Mouse (Mus musculus): ENCODE measurements around the gene Vapb. TPM values are rescaled to one million over a fixed set of nuclear protein-coding genes. Genes with fewer than 3 reads are reported as not detected.

Gene Vapb
- total RNA-seq, 2 experiments from 2014 or later, result 110 to 118 TPM

DNA sequence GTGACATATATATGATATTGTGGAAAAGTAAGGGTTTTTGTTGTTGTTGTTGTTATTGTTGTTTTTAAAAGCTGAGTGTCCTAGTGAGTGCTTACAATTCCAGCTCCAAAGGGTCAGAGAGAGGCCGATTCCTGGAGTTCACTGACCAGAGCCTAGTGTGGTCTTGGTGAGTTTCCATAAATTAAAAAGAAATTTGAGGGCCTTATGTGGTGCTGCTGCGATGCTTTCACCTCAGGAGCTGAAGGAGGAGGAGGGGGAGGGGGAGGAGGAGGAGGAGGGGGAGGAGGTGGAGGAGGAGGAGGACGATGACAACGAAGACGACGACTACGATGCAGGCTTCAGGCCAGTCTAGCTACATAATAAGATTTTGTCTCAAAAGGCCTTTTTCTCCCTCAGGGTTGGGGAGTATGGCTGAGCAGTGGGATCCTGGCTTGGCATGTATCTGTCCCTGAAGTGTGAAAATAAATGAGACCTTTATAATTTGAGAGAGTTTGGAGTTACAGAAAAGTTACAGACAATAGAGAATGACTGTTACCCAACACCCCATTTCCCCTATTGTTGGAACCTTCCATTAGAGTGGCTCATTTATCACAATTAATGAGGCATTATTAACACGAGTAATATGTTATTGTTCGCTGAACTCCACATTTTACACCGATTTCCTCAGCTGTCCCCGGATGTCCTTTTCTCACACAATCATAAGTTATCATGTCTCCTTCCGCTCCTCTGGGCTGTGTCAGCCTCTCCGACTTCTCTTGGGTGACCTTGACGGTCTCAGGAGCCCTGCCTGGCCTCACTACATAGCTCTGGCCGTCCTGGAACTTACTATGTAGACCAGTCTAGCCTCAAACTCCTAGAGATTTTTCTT is 12.1 kb upstream of the Vapb start:
- intact Hi-C loops (cut with DNase I), result no loop called here
- DNase-seq (ENCODE audit: extremely low spot score in 1 of 2, low spot score in 2 of 2), result no peak

DNA sequence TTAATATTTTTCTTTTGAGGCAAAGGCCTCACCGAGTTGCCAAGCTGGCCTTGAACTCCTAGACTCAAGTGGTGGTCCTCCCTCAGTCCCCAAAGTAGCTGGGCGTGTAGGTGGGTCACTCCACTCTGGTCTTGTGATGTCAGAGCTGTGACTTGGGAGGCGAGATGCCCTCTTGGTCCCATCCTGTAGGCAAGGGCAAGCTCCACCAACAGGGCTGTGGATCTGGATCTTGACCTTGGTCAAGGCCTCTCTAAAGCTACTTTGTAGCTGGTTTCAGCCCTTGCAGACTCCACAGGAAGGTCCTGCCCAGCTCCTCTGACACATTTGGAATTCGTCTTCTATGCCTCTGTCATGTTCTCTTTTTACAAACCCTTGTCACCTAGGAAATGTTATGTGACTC is 11.5 kb upstream of the Vapb start:
- no peak for DNase-seq (ENCODE audit: extremely low spot score in 1 of 2, low spot score in 2 of 2)
- intact Hi-C loops (cut with DNase I), result no loop called here

- intact Hi-C loops (cut with DNase I), result loop anchor here (10.0 kb wide), 1 partner anchor 146 kb away; no protein-coding TSS in a partner anchor
- DNase-seq (ENCODE audit: extremely low spot score in 1 of 2, low spot score in 2 of 2), result peak in 1 of 2 experiments; percentile 31
Observed at GRCm38 (mm10) chr2:173730444-173730966, 6.8 kb upstream of the Vapb start.

DNA sequence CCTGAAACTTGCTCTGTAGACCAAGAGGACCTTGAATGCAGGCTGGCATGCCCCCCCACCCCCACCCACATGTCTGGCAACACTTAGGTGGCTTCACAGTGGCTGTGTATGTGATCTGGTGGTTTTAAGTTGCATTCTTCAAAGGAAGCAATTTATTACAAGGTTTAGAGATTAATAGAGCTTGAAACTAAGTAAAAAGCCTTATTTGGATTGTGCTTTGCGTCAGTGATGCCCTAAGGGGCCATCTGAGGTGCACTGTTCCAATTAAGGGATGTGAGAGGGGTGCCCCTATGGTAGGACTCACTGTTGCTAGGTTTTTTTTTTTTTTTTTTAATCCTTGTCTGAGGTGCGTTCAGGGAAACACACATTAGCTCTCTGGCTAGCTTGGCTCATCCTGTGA is 2.9 kb upstream of the Vapb start:
- intact Hi-C loops (cut with DNase I), result loop anchor here (10.0 kb wide), 1 partner anchor 150 kb away; no protein-coding TSS in a partner anchor
- no peak for DNase-seq (ENCODE audit: extremely low spot score in 1 of 2, low spot score in 2 of 2)

DNA sequence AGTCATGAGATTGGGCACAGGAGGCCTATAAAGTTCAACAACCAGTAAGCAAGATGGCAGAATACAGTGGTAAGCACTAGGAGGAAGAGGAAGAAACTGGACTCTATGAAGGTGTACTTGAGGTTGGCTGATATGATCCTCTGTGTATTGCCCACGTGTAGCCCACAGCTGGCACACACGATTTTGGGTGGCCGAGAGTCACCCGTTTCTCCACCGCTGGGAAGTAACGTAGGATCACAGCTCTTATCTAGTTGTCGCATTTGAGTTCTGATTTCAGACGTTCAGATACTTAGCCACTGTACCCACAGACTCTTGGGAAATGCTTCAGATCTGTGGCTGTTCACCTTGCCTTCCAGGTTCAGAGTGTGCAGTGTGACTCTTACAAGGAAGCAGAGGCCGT is 921 bp downstream of the Vapb start:
- no peak for DNase-seq (ENCODE audit: extremely low spot score in 1 of 2, low spot score in 2 of 2)
- intact Hi-C loops (cut with DNase I), result loop anchor here (10.0 kb wide), 1 partner anchor 153 kb away; no protein-coding TSS in a partner anchor

DNA sequence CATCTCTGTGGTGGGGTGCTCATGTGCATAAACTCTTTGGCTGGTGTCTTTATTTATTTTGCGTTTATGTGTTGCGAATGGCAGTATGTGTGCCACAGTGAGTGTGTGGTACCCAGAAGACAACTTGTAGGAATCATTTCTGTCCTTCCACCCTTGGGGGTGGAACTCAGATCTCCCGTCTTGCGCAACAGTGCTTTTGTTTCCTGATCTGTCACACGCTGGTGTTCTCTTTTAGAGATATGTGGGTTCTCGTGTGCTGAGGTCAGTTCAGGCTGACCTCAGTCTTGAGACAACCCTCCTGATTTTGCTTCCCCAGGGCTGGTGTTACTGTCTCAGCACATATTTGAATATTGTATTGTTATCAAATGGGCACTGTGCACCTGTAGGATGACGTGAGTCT is 1.8 kb downstream of the Vapb start:
- intact Hi-C loops (cut with DNase I), result loop anchor here (10.0 kb wide), 1 partner anchor 154 kb away; no protein-coding TSS in a partner anchor

DNA sequence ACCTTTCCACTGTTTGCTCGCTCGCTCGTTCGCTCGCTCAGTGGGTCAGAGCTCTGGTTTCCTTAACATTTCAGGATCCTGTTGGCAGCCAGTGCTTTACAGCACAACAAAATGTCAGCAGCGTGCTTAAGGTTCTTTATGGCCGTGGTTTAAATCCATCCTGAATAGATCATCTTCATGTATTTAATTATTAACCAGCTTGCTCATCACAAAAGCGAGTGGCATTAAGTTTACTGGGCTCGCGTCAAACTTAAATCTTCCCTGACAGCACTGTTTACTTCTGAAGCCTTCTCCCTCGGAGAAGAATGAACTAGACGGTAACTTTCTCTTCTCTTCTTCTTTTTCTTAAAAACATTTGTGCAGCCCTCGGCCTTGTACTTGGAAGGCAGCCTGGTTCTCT is 4.8 kb downstream of the Vapb start:
- intact Hi-C loops (cut with DNase I), result no loop called here

More for the DNA sequence above, 1.8 kb downstream of the Vapb start:
- DNase-seq (ENCODE audit: extremely low spot score in 1 of 2, low spot score in 2 of 2), result no peak

GRCm38 (mm10) chr2:173742744-173743143 is 5.4 kb downstream of the Vapb start:
- intact Hi-C loops (cut with DNase I), result no loop called here
- DNase-seq (ENCODE audit: extremely low spot score in 1 of 2, low spot score in 2 of 2), result no peak

More for the DNA sequence above, 4.8 kb downstream of the Vapb start:
- no peak for DNase-seq (ENCODE audit: extremely low spot score in 1 of 2, low spot score in 2 of 2)

DNA sequence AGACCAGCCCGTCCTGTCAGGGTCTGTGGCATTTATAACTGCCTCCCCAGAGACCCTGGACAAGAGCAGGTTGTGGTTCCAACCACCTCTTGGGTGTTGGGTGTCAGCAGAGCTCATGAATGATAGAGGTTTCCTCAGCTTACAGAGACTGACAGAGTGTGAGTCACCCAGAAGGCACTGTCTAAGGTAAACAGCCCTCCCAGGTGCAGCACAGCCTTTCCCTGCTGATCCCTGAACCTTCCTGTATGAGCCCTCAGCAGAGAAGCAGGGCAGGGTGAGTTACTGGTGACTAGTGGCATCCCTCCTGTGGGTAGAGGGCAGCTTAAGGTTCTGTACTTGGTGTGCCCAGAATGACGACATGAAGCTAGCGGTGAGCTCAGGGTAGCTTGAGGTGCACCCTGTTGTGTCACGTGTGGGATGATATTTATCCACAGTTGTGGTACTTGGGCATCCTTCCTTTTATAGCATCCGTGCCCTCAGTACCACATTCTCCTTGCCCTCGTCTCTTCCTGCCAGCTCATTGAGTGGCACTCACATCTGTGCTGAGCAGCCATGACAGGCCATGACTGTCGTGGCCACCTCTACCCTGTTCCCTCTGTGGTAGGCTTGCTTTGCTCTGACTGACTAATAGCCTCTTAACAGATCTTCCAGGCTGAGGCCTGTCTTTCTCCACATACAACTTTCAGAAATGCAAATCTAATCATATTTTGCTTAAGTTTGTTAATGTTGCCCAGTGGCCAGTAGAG is 6.9 kb downstream of the Vapb start:
- intact Hi-C loops (cut with DNase I), result no loop called here
- DNase-seq (ENCODE audit: extremely low spot score in 1 of 2, low spot score in 2 of 2), result no peak

DNA sequence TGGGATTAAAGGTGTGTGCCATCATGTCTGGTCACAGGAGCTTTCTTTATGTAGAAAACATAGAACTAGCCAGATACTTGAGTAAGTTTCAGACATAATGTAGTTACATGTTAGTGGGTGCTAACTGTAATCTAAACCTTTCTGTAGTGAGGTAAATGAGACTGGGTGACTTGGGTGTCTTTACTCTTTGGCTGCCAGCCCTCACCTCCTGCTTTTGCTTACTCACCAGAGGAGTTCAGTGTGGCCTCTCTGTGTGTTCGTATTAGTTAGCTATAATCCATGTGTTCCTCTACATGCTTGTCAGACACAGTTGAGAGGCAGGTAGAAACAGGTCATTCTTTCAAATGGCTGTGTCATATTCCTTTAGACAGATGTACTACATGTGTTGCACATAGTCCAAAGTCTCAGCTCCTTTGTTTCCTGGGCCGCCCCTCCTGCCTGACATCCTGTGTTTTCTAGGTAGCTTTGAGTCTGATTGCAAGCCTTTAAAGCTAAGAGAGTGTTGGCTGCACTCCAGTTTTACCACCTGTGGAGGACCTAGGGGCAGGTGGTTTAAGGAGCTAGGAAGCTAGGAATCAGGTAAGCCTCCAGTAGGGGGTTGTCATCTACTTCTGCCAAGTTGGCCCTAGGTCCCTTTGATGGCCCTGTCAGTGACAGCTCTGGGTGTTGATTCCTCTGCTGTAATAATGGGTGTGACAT is 11.8 kb downstream of the Vapb start:
- intact Hi-C loops (cut with DNase I), result no loop called here
- no peak for DNase-seq (ENCODE audit: extremely low spot score in 1 of 2, low spot score in 2 of 2)

GRCm38 (mm10) chr2:173755433-173756144 is 18.3 kb downstream of the Vapb start:
- intact Hi-C loops (cut with DNase I), result no loop called here
- no peak for DNase-seq (ENCODE audit: extremely low spot score in 1 of 2, low spot score in 2 of 2)

GRCm38 (mm10) chr2:173757624-173758155 is 20.4 kb downstream of the Vapb start:
- DNase-seq (ENCODE audit: extremely low spot score in 1 of 2, low spot score in 2 of 2), result no peak
- intact Hi-C loops (cut with DNase I), result no loop called here

DNA sequence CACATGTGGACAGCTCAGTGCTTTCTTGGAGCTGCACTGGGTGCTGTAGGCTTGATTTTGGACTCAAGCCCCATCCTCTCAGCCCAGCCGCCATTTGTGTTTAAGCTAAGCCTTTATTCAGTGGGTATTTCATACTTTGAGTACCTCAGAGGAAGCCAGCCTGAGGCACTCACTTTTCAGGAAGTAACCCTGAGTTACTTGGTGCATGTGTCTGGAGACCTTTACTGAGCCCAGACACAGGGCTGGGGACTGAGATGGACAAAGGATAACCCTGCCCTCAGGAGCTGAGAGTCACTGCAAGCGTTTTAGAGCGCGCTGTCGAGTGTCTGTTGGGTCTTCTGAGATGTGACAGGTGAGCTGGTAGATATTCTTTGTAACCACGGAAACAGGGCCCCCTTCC is 23.3 kb downstream of the Vapb start:
- intact Hi-C loops (cut with DNase I), result no loop called here
- no peak for DNase-seq (ENCODE audit: extremely low spot score in 1 of 2, low spot score in 2 of 2)

GRCm38 (mm10) chr2:173764629-173765028 is 27.3 kb downstream of the Vapb start:
- no peak for DNase-seq (ENCODE audit: extremely low spot score in 1 of 2, low spot score in 2 of 2)
- intact Hi-C loops (cut with DNase I), result no loop called here

GRCm38 (mm10) chr2:173767959-173768595 is 30.8 kb downstream of the Vapb start:
- intact Hi-C loops (cut with DNase I), result no loop called here
- DNase-seq (ENCODE audit: extremely low spot score in 1 of 2, low spot score in 2 of 2), result no peak

DNA sequence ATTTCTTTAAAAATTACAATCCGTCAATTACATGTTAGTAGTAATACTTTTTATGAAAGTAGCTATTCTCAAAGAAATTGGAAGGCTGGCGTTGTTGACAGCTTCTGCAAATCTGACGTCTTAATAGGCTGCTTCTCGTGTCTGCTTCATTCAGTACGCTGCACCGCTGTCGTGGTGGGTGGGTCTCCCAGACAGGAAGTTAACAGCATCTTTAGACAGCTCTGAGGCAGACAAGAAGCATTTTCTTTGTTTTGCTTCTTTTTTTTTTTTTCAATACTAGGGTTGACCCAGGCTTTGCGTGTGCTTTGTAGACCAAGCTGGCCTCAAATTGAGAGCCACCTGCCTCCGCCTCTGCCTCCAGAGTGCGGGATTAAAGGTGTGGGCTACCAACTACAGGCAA is 31.9 kb downstream of the Vapb start:
- no peak for DNase-seq (ENCODE audit: extremely low spot score in 1 of 2, low spot score in 2 of 2)
- intact Hi-C loops (cut with DNase I), result no loop called here

DNA sequence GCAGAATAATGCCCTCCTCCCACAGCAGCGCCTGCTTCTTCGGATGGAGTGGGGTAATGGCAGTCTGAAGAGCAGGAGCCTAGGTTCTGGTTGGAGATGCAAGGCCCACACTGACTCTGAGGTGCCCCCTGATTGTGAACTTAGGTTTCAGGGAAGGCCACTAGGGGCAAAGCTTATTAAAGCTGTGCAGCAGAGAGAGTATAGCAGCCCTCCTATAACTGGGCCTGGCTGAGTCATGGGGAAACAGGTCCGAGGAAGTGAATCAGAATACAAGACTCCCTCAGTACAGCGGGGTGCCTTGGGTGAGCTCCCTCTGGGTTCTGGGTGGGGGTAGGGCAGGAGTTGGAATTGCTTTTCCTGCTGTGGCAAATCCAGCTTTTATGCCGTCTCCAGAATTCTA is 33.3 kb downstream of the Vapb start:
- intact Hi-C loops (cut with DNase I), result no loop called here
- DNase-seq (ENCODE audit: extremely low spot score in 1 of 2, low spot score in 2 of 2), result no peak

- intact Hi-C loops (cut with DNase I), result no loop called here
- peak in 1 of 2 experiments; percentile 60 for DNase-seq (ENCODE audit: extremely low spot score in 1 of 2, low spot score in 2 of 2)
Observed at GRCm38 (mm10) chr2:173771706-173772105, 34.4 kb downstream of the Vapb start.
